Mouse (Mus musculus) heart, embryonic 12.5 days (tissue): Measurements from ENCODE around the gene Thg1l. TPM values are rescaled to one million over a fixed set of nuclear protein-coding genes. Genes with fewer than 3 reads are reported as not detected.

Experiments used
- ATAC-seq: fragments of 200-750 bp; cut with Nextera tagmentation; 2 replicates; pipeline ENCODE4 v1.8.0; 2017; ENCODE audit warnings: moderate TSS enrichment, moderate library complexity; ENCODE audit not compliant: insufficient number of reproducible peaks, low FRiP score
- H3K27ac ChIP-seq: fragments of 300-500 bp; sonication (generic); 2 replicates; pipeline ENCODE4 v1.5.1; 2016; ENCODE audit warnings: mild to moderate bottlenecking, moderate library complexity; ENCODE audit not compliant: poor library complexity, severe bottlenecking
- H3K27me3 ChIP-seq: fragments of 300-500 bp; sonication (generic); replicated peaks from 2 replicates; pipeline ENCODE4 v1.6.1; 2016; ENCODE audit warnings: mild to moderate bottlenecking, moderate library complexity
- H3K36me3 ChIP-seq: fragments of 300-500 bp; sonication (generic); 2 replicates; pipeline ENCODE4 v1.6.1; 2016; ENCODE audit warnings: mild to moderate bottlenecking, moderate library complexity
- H3K4me1 ChIP-seq: fragments of 300-500 bp; sonication (generic); replicated peaks from 2 replicates; pipeline ENCODE4 v1.6.1; 2016; ENCODE audit warnings: mild to moderate bottlenecking
- H3K4me2 ChIP-seq: fragments of 300-500 bp; sonication (generic); 2 replicates; pipeline ENCODE4 v1.6.1; 2016; ENCODE audit warnings: mild to moderate bottlenecking, moderate library complexity
- H3K4me3 ChIP-seq: fragments of 300-500 bp; sonication (generic); 2 replicates; pipeline ENCODE4 v1.5.1; 2016; ENCODE audit warnings: mild to moderate bottlenecking
- H3K9ac ChIP-seq: fragments of 300-500 bp; sonication (generic); 2 replicates; pipeline ENCODE4 v1.6.1; 2016; ENCODE audit warnings: mild to moderate bottlenecking, moderate library complexity
- H3K9me3 ChIP-seq: fragments of 300-500 bp; sonication (generic); replicated peaks from 2 replicates; pipeline ENCODE4 v1.6.1; 2016; ENCODE audit warnings: mild to moderate bottlenecking, moderate library complexity
- WGBS: fragments of 180-500 bp; shearing (Covaris S2); methylation state at CpG from one replicate; pipeline ENCODE4 v1.1.7; 2016; 5-methylcytosine and 5-hydroxymethylcytosine counted together
- polyA plus RNA-seq: library from polyadenylated mRNA; unstranded; fragments of >200 nt; fragmentation: Nextera tagmentation; extraction: Ambion mirVana; gene quantifications from 2 replicates; pipeline ENCODE4 v1.2.1, GENCODE M21; 2016

The Thg1l gene
- polyA plus RNA-seq, 1 experiment from 2014 or later = 9.2 TPM

GRCm38 (mm10) chr11:45927456-45927855, 27.8 kb downstream of the Thg1l start:
- Histone ChIP-seq H3K9ac (no peak overlapping the region), H3K27ac (no peak overlapping the region), H3K9me3 (no peaks in the 10 kb centered on the region), H3K4me3 (no peak overlapping the region), H3K36me3 (peaks cover 23% of the 10 kb centered on the region), H3K4me1 (0 out of 2 replicates have a peak, but pooled peaks cover 7% of the 10 kb centered on the region), H3K4me2 (no peak overlapping the region), H3K27me3 (no peaks in the 10 kb centered on the region)
- WGBS = 41% methylated on average over 5 of the region's 5 CpGs
- no peak for ATAC-seq

GRCm38 (mm10) chr11:45926640-45927082, 28.6 kb downstream of the Thg1l start:
- Histone ChIP-seq H3K9ac (peak overlapping the region; percentile 65), H3K4me1 (0 out of 2 replicates have a peak, but pooled peaks cover 4% of the 10 kb centered on the region), H3K27ac (no peak overlapping the region), H3K27me3 (no peaks in the 10 kb centered on the region), H3K9me3 (no peaks in the 10 kb centered on the region), H3K4me2 (peak overlapping the region; percentile 69), H3K36me3 (peaks cover 20% of the 10 kb centered on the region), H3K4me3 (peak overlapping the region; percentile 47)
- peak; percentile 87 for ATAC-seq
- WGBS = 0% methylated on average over 9 of the region's 9 CpGs

- no peak overlapping the region for H3K4me2 ChIP-seq
- no peaks in the 10 kb centered on the region for H3K9me3 ChIP-seq
- ATAC-seq = no peak
- WGBS = 77% methylated on average over 6 of the region's 6 CpGs
- peaks cover 3% of the 10 kb centered on the region for H3K4me1 ChIP-seq
- no peak overlapping the region for H3K9ac ChIP-seq
- no peaks in the 10 kb centered on the region for H3K27me3 ChIP-seq
- peaks cover 12% of the 10 kb centered on the region for H3K36me3 ChIP-seq
- no peak overlapping the region for H3K4me3 ChIP-seq
- H3K27ac ChIP-seq = no peak overlapping the region
Observed at GRCm38 (mm10) chr11:45925436-45925835, 29.9 kb downstream of the Thg1l start.

- Histone ChIP-seq H3K9me3 (no peaks in the 10 kb centered on the region), H3K27ac (no peak overlapping the region), H3K36me3 (no peaks in the 10 kb centered on the region), H3K4me1 (peaks cover 3% of the 10 kb centered on the region), H3K9ac (no peak overlapping the region), H3K4me2 (peak overlapping the region; percentile 51), H3K27me3 (no peaks in the 10 kb centered on the region), H3K4me3 (no peak overlapping the region)
- ATAC-seq = no peak
- WGBS = 18% methylated on average over 10 of the region's 10 CpGs
Observed at GRCm38 (mm10) chr11:45921480-45921898, 33.8 kb downstream of the Thg1l start.

- WGBS = 56% methylated on average over 8 of the region's 8 CpGs
- H3K27me3 ChIP-seq = no peaks in the 10 kb centered on the region
- H3K27ac ChIP-seq = no peak overlapping the region
- peaks cover 3% of the 10 kb centered on the region for H3K4me1 ChIP-seq
- no peak overlapping the region for H3K4me3 ChIP-seq
- no peak for ATAC-seq
- H3K9ac ChIP-seq = no peak overlapping the region
- no peaks in the 10 kb centered on the region for H3K36me3 ChIP-seq
- H3K4me2 ChIP-seq = peak overlapping the region; percentile 51
- no peaks in the 10 kb centered on the region for H3K9me3 ChIP-seq
Observed at GRCm38 (mm10) chr11:45921026-45921425, 34.3 kb downstream of the Thg1l start.

- Histone ChIP-seq H3K4me3 (no peak overlapping the region), H3K36me3 (no peaks in the 10 kb centered on the region), H3K4me2 (no peak overlapping the region), H3K4me1 (peaks cover 3% of the 10 kb centered on the region), H3K27me3 (no peaks in the 10 kb centered on the region), H3K9me3 (no peaks in the 10 kb centered on the region), H3K9ac (no peak overlapping the region), H3K27ac (no peak overlapping the region)
- WGBS = 63% methylated on average over 4 of the region's 4 CpGs
- ATAC-seq = no peak
Observed at GRCm38 (mm10) chr11:45918836-45919235, 36.5 kb downstream of the Thg1l start.

- peaks cover 3% of the 10 kb centered on the region for H3K4me1 ChIP-seq
- H3K27ac ChIP-seq = no peak overlapping the region
- H3K9me3 ChIP-seq = no peaks in the 10 kb centered on the region
- no peak overlapping the region for H3K9ac ChIP-seq
- ATAC-seq = no peak
- H3K4me2 ChIP-seq = no peak overlapping the region
- no peak overlapping the region for H3K4me3 ChIP-seq
- no peaks in the 10 kb centered on the region for H3K36me3 ChIP-seq
- WGBS = 92% methylated on average over 6 of the region's 6 CpGs
- H3K27me3 ChIP-seq = no peaks in the 10 kb centered on the region
Observed at GRCm38 (mm10) chr11:45918018-45918417, 37.3 kb downstream of the Thg1l start.

- no peak overlapping the region for H3K27ac ChIP-seq
- WGBS = 85% methylated on average over 10 of the region's 10 CpGs
- H3K9me3 ChIP-seq = no peaks in the 10 kb centered on the region
- peaks cover 13% of the 10 kb centered on the region for H3K36me3 ChIP-seq
- no peak for ATAC-seq
- no peaks in the 10 kb centered on the region for H3K27me3 ChIP-seq
- no peak overlapping the region for H3K9ac ChIP-seq
- H3K4me1 ChIP-seq = no peaks in the 10 kb centered on the region; the same call in 1 of the 2 replicates
- H3K4me2 ChIP-seq = no peak overlapping the region
- no peak overlapping the region for H3K4me3 ChIP-seq
Observed at GRCm38 (mm10) chr11:45916196-45916595, 39.1 kb downstream of the Thg1l start.

GRCm38 (mm10) chr11:45910701-45911100, 44.6 kb downstream of the Thg1l start:
- Histone ChIP-seq H3K9ac (no peak overlapping the region), H3K27ac (no peak overlapping the region), H3K4me2 (no peak overlapping the region), H3K4me3 (no peak overlapping the region), H3K4me1 (no peaks in the 10 kb centered on the region), H3K36me3 (peaks cover 61% of the 10 kb centered on the region), H3K9me3 (no peaks in the 10 kb centered on the region), H3K27me3 (no peaks in the 10 kb centered on the region)
- 98% methylated on average over 5 of the region's 5 CpGs for WGBS
- no peak for ATAC-seq

- H3K27me3 ChIP-seq = no peaks in the 10 kb centered on the region
- no peak overlapping the region for H3K27ac ChIP-seq
- 97% methylated on average over 7 of the region's 7 CpGs for WGBS
- no peak for ATAC-seq
- H3K4me2 ChIP-seq = no peak overlapping the region
- H3K4me3 ChIP-seq = no peak overlapping the region
- H3K9ac ChIP-seq = no peak overlapping the region
- H3K9me3 ChIP-seq = no peaks in the 10 kb centered on the region
- H3K4me1 ChIP-seq = no peaks in the 10 kb centered on the region
- H3K36me3 ChIP-seq = peaks cover 67% of the 10 kb centered on the region
Observed at GRCm38 (mm10) chr11:45908894-45909293, 46.4 kb downstream of the Thg1l start.

- Histone ChIP-seq H3K9me3 (no peaks in the 10 kb centered on the region), H3K9ac (no peak overlapping the region), H3K4me1 (no peaks in the 10 kb centered on the region), H3K27ac (no peak overlapping the region), H3K27me3 (no peaks in the 10 kb centered on the region), H3K36me3 (peaks cover 75% of the 10 kb centered on the region), H3K4me2 (no peak overlapping the region), H3K4me3 (no peak overlapping the region)
- ATAC-seq = no peak
- 94% methylated on average over 7 of the region's 7 CpGs for WGBS
Observed at GRCm38 (mm10) chr11:45908070-45908469, 47.2 kb downstream of the Thg1l start.

GRCm38 (mm10) chr11:45907301-45907700, 48.0 kb downstream of the Thg1l start:
- H3K9me3 ChIP-seq = no peaks in the 10 kb centered on the region
- no peak overlapping the region for H3K9ac ChIP-seq
- H3K4me1 ChIP-seq = no peaks in the 10 kb centered on the region
- ATAC-seq = no peak
- H3K4me2 ChIP-seq = no peak overlapping the region
- no peak overlapping the region for H3K27ac ChIP-seq
- WGBS = 76% methylated on average over 5 of the region's 5 CpGs
- H3K27me3 ChIP-seq = no peaks in the 10 kb centered on the region
- peaks cover 78% of the 10 kb centered on the region for H3K36me3 ChIP-seq
- H3K4me3 ChIP-seq = no peak overlapping the region
